Mouse (Mus musculus) lung, embryonic 14.5 days (tissue): ENCODE data around the gene Nop2. TPM values are rescaled to one million over a fixed set of nuclear protein-coding genes. Genes with fewer than 3 reads are reported as not detected.
A peak's percentile ranks its signal among the peaks of the same experiment; 100 is the strongest.

ENCODE experiments used
- ATAC-seq: fragments of 200-750 bp; cut with Nextera tagmentation; 2 replicates; pipeline ENCODE4 v1.8.0; 2017; ENCODE audit warnings: mild to moderate bottlenecking, moderate TSS enrichment, moderate library complexity; ENCODE audit not compliant: insufficient read depth
- DNase-seq: peaks from one replicate; pipeline ENCODE4 v3.0.0-alpha.2; 2015
- H3K27ac ChIP-seq: fragments of 300-500 bp; sonication (generic); 2 replicates; pipeline ENCODE4 v1.5.1; 2014; ENCODE audit warnings: low read depth, mild to moderate bottlenecking, moderate library complexity
- H3K27me3 ChIP-seq: fragments of 300-500 bp; sonication (generic); 2 replicates; pipeline ENCODE4 v1.6.1; 2014; ENCODE audit warnings: low read length, control low read depth; ENCODE audit not compliant: insufficient read depth
- H3K36me3 ChIP-seq: fragments of 300-500 bp; sonication (generic); 2 replicates; pipeline ENCODE4 v1.6.1; 2014; ENCODE audit warnings: control low read depth; ENCODE audit not compliant: insufficient read depth
- H3K4me1 ChIP-seq: fragments of 300-500 bp; sonication (generic); 2 replicates; pipeline ENCODE4 v1.6.1; 2014; ENCODE audit warnings: antibody characterized with exemption, control low read depth; ENCODE audit not compliant: insufficient read depth
- H3K4me2 ChIP-seq: fragments of 300-500 bp; sonication (generic); 2 replicates; pipeline ENCODE4 v1.6.1; 2014; ENCODE audit warnings: mild to moderate bottlenecking
- H3K4me3 ChIP-seq: fragments of 300-500 bp; sonication (generic); 2 replicates; pipeline ENCODE4 v1.5.1; 2014; ENCODE audit warnings: low read depth, low read length
- H3K9ac ChIP-seq: fragments of 300-500 bp; sonication (generic); 2 replicates; pipeline ENCODE4 v1.6.1; 2014
- H3K9me3 ChIP-seq: fragments of 300-500 bp; sonication (generic); 2 replicates; pipeline ENCODE4 v1.6.1; 2016; ENCODE audit warnings: low read depth, low read length, control low read depth
- CTCF ChIP-seq: IDR thresholded peaks from 2 replicates; pipeline ENCODE4 v1.5.1; 2016; ENCODE audit warnings: antibody characterized with exemption, low read depth
- WGBS: fragments of 180-500 bp; shearing (Covaris S2); extraction: QIAGEN DNeasy Blood & Tissue Kit; methylation state at CpG from one replicate; pipeline ENCODE4 v1.1.7; 2014; 5-methylcytosine and 5-hydroxymethylcytosine counted together
- polyA plus RNA-seq: library from polyadenylated mRNA; unstranded; fragments of >200 nt; fragmentation: Nextera tagmentation; extraction: Ambion mirVana; gene quantifications from 2 replicates; pipeline ENCODE4 v1.2.1, GENCODE M21; 2014

The Nop2 gene
- polyA plus RNA-seq, 1 experiment from 2014 or later, result 70.6 TPM

- TF ChIP-seq CTCF, result no peak
- Histone ChIP-seq H3K27me3 (no peaks in the 10 kb centered on the region), H3K9me3 (no peaks in the 10 kb centered on the region), H3K4me3 (no peak overlapping the region), H3K9ac (no peak overlapping the region), H3K4me2 (no peak overlapping the region), H3K4me1 (no peaks in the 10 kb centered on the region), H3K27ac (no peak overlapping the region), H3K36me3 (peaks cover 99% of the 10 kb centered on the region)
- DNase-seq (no peak), ATAC-seq (no peak)
- 75% methylated on average over 14 of the region's 14 CpGs for WGBS
These were observed 22.3 kb upstream of the Nop2 start for GRCm38 (mm10) chr6:125109371-125109770.

- Histone ChIP-seq H3K9me3 (no peaks in the 10 kb centered on the region), H3K4me2 (no peak overlapping the region), H3K27me3 (no peaks in the 10 kb centered on the region), H3K9ac (no peak overlapping the region), H3K4me3 (no peak overlapping the region), H3K36me3 (peaks cover 98% of the 10 kb centered on the region), H3K4me1 (no peaks in the 10 kb centered on the region), H3K27ac (no peak overlapping the region)
- TF ChIP-seq CTCF, result peak; percentile 62
- ATAC-seq (peak; percentile 31; the same call in 1 of the 2 replicates), DNase-seq (peak; percentile 75)
- WGBS, result 90% methylated on average over 7 of the region's 7 CpGs
These were observed 20.8 kb upstream of the Nop2 start for GRCm38 (mm10) chr6:125110927-125111326.

- Histone ChIP-seq H3K9ac (no peak overlapping the region), H3K27ac (no peak overlapping the region), H3K4me2 (no peak overlapping the region), H3K36me3 (peaks cover 98% of the 10 kb centered on the region), H3K27me3 (no peaks in the 10 kb centered on the region), H3K4me1 (no peaks in the 10 kb centered on the region), H3K4me3 (no peak overlapping the region), H3K9me3 (no peaks in the 10 kb centered on the region)
- DNase-seq (no peak), ATAC-seq (no peak)
- WGBS, result 86% methylated on average over 11 of the region's 11 CpGs
- TF ChIP-seq CTCF, result no peak
These were observed 19.2 kb upstream of the Nop2 start for GRCm38 (mm10) chr6:125112553-125112952.

- no peak for TF ChIP-seq CTCF
- Histone ChIP-seq H3K27me3 (no peaks in the 10 kb centered on the region), H3K27ac (no peak overlapping the region), H3K4me2 (no peak overlapping the region), H3K9me3 (no peaks in the 10 kb centered on the region), H3K36me3 (peaks cover 98% of the 10 kb centered on the region), H3K4me1 (no peaks in the 10 kb centered on the region), H3K9ac (no peak overlapping the region), H3K4me3 (no peak overlapping the region)
- DNase-seq (no peak), ATAC-seq (no peak)
- 89% methylated on average over 8 of the region's 8 CpGs for WGBS
These were observed 12.3 kb upstream of the Nop2 start for GRCm38 (mm10) chr6:125119387-125119786.

- no peaks in the 10 kb centered on the region for H3K9me3 ChIP-seq
- ATAC-seq, result no peak
- no peak for TF ChIP-seq CTCF
- no peak overlapping the region for H3K4me3 ChIP-seq
- no peak overlapping the region for H3K4me2 ChIP-seq
- H3K36me3 ChIP-seq, result peaks cover 81% of the 10 kb centered on the region
- H3K9ac ChIP-seq, result no peak overlapping the region
- no peak overlapping the region for H3K27ac ChIP-seq
- DNase-seq, result no peak
- WGBS, result 83% methylated on average over 12 of the region's 12 CpGs
- H3K27me3 ChIP-seq, result no peaks in the 10 kb centered on the region
- no peaks in the 10 kb centered on the region for H3K4me1 ChIP-seq
These were observed 3.0 kb upstream of the Nop2 start for GRCm38 (mm10) chr6:125128724-125129123.

- no peak for TF ChIP-seq CTCF
These were observed 1.9 kb upstream of the Nop2 start for GRCm38 (mm10) chr6:125129710-125130402.

GRCm38 (mm10) chr6:125132470-125132869, 761 bp downstream of the Nop2 start:
- WGBS, result 4% methylated on average over 11 of the region's 11 CpGs
- peak overlapping the region; percentile 94 for H3K4me3 ChIP-seq
- H3K27ac ChIP-seq, result no peak overlapping the region
- H3K27me3 ChIP-seq, result no peaks in the 10 kb centered on the region
- no peak for TF ChIP-seq CTCF
- H3K9ac ChIP-seq, result peak overlapping the region; percentile 81
- no peaks in the 10 kb centered on the region for H3K4me1 ChIP-seq
- DNase-seq, result no peak
- H3K36me3 ChIP-seq, result peaks cover 79% of the 10 kb centered on the region
- peak overlapping the region; percentile 82 for H3K4me2 ChIP-seq
- no peaks in the 10 kb centered on the region for H3K9me3 ChIP-seq
- no peak for ATAC-seq

More at GRCm38 (mm10) chr6:125129710-125130402, 1.9 kb upstream of the Nop2 start:
- no peaks in the 10 kb centered on the region for H3K27me3 ChIP-seq
- H3K9ac ChIP-seq, result no peak overlapping the region
- ATAC-seq (no peak), DNase-seq (no peak)
- H3K4me1 ChIP-seq, result no peaks in the 10 kb centered on the region
- H3K4me2 ChIP-seq, result no peak overlapping the region
- H3K27ac ChIP-seq, result no peak overlapping the region
- 83% methylated on average over 20 of the region's 20 CpGs for WGBS
- no peak overlapping the region for H3K4me3 ChIP-seq
- peaks cover 81% of the 10 kb centered on the region for H3K36me3 ChIP-seq
- H3K9me3 ChIP-seq, result no peaks in the 10 kb centered on the region
